Mouse (Mus musculus): ENCODE measurements around the gene Pan3.

Pan3 gene

DNA sequence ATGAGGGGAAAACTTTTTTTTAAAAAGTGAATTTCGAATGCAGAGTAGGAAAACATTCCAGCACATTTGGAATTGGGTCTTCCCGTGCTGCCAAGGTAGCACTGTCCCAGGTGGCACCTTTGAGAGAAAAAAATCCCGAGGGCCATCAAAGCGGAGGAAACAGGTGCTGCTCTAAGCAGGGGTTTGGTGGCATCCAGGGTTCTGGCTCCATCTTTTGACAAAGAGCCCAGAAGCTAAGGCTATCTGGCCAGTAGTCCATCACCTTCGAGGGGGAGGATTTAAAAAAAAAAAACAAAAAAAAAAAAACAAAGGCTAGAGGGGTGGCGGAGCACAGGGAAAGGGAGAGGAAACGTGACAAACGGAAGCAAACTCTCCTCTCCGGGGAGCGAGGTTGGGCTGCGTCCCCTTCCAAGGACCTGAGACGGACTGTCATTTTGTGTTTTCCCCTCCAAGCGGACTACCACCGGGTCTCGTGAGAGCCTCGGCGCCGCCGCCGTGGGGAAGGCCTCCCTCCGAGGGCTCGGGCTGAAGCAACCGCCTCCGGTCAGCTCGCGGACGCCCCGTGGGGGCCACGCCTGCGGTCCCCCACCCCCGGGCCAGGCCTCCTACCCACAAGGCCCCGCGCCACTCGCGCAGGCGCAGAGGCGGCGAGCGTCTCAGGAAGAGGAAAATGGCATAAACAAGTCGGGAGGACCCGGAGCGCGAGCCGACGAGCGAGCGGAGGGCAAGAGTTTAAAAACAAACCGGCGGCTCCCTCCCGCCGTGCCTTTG lies at the start of gene Pan3:
TSS of gene Pan3 (plus strand) at position 627 of the 771 bp plus-strand sequence.
- peak; percentile 97 for DNase-seq

DNA sequence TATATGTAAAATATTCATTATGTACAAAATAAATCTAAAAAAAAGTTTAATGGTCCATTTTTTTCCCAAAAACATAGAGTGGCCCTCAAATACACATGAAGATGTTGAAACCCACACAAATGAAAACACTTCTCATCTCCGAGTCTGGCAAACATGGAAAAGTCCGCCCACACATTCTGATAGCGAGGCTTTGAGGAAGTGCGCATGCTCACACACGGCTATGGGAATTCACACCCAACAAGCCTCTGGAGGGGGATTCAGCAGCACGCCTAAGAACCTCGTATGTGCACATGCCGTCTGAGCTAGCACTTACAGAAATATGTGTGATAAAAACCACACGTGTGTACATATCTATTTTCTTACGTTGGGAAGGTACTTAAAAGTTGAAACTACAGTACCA lies 48.6 kb upstream of the Pan3 start:
- no peak for DNase-seq

DNA sequence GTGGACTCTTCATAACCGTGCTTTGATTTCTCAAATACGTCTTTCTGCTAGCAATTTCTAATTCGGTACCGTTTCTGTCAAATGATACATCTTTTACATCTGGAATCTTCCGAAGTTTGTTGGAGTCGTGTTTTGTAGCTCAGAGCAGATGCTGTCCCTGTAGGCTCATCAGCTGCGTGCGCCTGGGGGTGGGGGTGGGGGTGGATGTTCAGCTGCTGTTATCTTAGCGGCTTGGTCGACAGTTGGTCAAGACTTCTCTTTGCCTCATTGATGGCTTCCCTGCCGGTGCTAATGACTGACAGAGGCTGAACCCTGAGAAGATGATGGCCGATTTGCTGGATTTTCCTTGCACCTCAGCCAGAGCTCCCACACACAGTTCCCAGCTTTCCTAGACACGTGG lies 43.1 kb upstream of the Pan3 start:
- no peak for DNase-seq

DNA sequence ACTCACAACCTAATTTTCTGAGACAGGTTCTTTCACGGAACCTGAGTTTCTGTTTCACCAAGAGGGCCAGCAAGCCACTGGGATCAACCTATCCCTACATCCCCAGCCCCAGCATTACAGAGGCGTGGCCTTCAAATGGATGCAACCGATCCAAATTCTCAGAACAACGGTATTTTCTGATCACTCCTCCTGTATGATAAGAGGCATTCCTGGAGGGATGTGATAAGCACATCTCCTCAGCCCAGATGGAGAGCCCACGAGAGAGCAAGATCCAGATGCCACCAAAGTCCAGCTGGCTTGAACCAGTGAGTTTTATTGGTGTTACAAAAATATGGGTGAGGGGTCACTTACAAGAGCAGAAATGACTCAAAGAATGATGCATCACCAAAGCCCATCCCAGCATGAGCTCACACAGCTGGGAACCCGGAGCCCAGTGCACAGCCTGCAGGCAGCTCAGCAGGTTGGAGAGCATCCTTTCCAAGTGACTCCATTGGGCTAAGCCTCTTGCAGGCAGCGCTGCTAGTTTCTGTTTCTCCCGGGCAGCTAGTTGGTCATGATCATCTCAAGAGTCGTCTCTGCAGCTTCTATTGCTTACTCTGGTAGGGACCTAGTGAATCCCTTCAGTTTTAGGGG lies 41.5 kb upstream of the Pan3 start:
- DNase-seq = no peak

DNA sequence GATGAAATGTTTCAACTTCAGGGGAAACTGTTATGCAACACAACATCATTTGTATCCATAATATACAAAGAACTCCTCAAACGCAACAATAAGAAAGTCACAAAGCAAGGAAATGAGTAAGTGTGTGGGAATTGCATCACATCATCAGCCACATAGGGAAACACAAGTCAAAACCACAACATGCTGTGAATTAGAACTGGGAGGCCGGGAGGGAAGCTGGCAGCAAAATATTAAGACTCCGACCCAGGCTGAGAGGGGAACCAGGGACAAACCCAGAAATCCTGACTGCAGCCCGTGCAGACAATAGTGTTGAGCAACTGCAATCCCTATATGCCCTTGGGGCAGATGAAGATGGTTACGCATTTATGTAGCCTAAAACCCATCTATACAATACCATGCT lies 40.9 kb upstream of the Pan3 start:
- no peak for DNase-seq

DNA sequence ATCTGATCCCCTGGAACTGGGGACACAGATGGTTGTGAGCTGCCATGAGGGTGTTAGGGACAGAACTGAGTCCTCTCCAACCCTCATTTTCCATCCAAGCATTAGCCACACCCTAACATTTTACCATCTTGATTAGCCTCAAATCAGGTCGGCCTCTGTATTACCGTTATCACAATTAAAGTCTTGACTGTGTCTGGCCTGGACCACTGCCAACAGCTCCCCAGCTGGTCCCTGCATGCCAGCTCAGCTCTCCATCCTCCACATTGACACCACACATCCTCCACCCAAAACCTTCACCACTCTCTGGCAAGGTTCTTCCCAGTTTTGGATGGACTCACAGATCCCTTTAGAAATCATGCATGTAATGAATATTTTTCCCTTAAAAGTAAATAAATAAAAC lies 39.2 kb upstream of the Pan3 start:
- no peak for DNase-seq

DNA sequence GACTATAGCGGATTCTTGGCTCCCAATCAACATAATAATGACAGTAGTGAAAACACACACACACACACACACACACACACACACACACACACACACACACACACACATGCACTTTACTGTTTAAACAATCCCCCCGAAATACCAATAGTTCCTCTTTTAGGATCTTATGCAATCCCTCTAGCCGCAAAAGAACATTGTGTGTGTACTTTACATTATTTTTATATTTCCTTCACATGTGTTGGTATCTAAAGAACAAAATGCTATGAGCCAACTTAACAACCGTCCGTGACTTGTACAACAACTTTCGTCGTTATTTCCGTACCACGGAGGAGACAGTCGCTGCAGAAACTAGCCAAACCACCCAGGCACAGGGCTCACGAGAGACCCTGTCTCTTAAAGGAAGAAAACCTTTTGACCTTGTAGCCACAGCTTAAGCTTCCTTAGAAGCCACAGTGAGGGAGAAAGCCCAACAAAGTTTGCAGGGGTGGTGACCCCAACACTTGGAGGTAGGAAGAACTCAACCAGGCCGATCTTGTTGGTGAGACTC lies 37.2 kb upstream of the Pan3 start:
- DNase-seq = no peak

DNA sequence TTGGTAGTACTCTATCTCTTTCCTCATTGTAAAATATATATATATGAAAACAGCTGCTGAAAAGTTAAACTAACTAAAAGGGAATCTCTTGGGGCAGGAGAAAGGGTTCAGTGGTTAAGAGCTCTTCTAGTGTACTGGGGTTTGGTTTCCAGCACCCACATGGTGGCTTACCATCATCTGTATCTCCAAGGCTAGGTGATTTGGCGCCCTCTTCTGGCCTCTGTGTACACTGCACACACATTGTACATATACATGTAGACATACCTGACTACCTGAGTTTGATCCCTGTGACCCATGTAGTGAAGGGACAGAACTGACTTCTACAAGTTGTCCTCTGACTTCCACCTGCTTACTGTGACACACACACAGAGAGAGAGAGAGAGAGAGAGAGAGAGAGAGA lies 34.9 kb upstream of the Pan3 start:
- no peak for DNase-seq

DNA sequence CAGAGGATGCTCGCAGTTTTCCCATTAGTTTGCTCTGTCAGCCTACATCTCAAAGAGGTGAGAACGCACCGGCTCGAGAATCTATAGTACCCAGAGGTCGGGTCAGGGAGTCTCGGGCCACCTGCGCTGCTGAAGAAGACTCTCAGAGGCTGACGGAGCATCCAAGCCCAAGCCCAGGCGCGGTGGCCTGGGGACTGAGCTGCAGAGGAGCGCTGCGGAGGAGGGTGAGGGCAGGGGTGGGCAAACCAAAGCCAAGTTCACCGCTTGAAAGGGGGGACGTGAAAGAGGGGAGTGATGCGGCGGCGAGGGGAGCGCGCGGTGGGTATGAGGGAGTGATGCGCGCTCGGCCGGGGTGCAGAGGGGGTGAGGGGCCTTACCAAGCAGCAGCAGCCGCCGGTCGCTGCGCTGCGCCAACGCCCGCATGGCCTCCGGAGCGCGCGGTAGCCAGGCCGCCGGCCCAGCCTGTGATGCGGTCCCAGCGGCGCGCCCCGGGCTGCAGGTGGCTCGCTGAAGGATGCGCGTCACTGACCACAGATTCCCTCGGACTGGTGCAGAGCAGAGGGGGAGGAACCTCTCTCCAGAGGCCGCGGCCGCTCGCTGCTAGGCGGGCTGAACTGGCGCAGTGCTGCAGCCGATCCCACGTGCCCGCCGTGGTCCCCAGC lies 30.0 kb upstream of the Pan3 start, which contains the start of gene Flt3:
TSS of gene Flt3 (minus strand) at position 647 of the 662 bp plus-strand sequence.
- DNase-seq = peak; percentile 62

DNA sequence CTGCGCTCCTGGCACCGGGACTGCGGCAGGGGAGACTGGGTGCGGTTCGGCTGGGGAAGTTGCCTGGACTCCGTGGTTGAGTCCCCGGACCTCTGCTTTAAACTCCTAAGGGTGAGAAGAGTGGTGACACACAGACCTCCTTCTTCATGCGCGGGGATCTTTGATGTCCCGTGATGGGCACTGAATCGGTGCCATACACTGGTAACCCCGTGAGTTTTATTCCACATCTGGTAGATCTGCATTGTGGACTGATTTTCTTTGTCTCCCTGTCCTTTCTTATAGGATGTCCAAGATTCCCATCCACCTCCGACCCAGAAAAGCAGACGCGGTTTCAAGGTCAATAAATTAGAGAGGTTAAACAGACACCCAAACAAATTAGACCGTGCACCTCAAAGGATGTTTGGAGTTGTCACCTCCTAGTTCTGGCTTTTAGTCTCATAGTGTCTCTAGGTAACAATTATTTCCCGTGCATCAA lies 29.4 kb upstream of the Pan3 start:
- DNase-seq = no peak

DNA sequence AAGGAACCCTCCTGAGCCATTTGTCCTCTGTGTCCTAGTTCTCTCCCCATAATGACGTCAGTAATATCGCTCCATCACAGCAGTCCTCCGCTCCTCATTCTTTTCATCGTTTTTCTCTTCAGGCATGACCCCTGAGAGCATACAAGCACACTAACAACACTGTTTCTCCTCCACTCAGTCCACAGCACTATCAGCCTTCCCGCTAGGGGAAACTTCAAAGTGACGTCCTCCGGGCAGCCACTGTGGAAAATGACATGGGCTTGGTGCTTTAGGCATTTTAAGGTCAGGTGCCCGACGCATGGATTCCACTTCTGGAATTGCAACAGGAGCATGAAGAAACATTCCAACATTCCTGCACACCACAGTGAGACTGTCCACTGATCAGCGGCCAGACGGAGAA lies 28.9 kb upstream of the Pan3 start:
- DNase-seq = no peak

DNA sequence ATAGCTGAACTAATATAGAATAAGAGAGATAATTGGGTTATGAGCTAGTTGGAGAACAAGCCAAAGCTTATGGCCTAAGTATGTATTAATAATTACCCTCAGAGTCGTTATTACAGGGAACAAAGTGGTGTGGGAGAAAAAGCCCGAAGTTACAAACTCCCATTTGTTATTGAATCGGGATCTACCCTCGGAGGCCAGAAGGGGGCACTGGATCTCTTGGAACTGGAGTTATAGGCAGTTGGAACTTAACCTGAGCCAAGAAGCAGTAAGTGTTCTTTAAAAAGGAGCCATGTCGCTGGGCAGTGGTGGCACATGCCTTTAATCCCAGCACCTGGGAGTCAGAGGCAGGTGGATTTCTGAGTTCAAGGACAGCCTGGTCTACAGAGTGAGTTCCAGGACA lies 27.5 kb upstream of the Pan3 start:
- DNase-seq = peak; percentile 65

DNA sequence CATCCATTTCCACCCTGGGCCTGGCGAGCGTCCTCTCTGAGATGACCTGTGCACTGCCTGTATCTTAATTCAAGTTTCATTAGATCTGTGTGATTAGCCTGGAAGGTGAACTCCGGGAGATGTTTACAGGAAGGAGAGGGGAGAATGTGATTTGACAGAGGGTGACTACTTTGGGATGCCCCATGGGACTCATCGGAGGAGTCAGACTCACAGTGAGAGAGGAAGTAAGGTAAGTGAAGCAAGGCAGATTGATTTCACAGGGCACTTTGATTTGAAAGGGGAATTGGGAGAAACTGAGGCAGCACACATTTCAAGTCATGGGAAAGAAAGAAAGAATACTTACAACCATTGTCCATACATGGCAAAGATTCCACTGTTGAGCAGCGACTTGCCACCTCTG lies 23.8 kb upstream of the Pan3 start:
- DNase-seq = no peak

DNA sequence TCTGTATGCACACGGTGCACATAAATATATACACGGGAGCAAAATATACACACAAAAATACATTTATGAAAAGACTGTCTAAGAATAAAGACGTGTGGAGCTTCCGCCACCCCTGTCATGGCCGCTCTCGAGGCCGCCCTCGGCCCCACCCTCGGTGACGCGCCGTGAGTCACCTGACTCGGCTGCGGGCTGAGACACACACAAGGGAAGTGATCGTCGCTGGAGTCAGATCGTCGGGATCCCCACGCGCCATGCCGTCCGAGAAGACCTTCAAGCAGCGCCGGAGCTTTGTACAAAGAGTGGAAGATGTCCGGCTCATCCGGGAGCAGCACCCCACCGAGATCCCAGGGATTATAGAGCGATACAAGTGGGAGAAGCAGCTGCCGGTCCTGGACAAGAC lies 21.2 kb upstream of the Pan3 start:
- no peak for DNase-seq

DNA sequence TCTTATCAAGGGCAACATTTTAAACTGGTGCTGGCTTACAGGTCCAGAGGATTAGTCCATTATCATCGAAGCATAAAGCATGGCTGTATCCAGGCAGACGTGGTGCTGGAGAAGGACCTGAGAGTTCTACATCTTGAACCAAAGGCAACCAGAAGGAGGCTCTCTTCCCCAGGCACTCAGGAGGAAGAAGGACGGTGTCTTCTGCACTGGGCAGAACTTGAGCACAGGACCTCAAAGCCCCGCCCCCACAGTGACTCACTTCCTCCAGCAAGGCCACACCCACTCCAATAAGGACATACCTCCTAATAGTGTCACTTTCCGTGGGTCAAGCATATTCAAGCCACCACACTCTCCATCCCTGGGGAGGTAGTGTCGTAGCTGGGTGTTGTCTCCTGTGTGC lies 19.4 kb upstream of the Pan3 start:
- no peak for DNase-seq

DNA sequence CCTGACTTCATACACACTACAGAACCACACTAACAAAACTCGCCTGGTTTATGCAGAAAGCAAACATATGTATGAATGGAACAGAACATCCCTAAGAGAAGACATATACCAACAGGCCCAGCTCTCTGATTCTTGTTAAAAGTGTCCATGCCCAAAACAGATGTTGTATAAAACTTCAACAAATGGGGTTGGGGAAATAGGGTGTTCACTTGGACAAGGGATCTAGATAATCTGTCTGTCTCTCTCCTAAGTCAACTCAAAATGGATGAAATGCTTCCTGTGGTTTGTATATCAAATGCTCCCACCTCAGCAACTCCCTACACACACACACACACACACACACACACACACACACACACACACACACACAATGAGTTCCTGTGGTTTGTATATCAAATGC lies 12.0 kb upstream of the Pan3 start:
- DNase-seq = no peak

DNA sequence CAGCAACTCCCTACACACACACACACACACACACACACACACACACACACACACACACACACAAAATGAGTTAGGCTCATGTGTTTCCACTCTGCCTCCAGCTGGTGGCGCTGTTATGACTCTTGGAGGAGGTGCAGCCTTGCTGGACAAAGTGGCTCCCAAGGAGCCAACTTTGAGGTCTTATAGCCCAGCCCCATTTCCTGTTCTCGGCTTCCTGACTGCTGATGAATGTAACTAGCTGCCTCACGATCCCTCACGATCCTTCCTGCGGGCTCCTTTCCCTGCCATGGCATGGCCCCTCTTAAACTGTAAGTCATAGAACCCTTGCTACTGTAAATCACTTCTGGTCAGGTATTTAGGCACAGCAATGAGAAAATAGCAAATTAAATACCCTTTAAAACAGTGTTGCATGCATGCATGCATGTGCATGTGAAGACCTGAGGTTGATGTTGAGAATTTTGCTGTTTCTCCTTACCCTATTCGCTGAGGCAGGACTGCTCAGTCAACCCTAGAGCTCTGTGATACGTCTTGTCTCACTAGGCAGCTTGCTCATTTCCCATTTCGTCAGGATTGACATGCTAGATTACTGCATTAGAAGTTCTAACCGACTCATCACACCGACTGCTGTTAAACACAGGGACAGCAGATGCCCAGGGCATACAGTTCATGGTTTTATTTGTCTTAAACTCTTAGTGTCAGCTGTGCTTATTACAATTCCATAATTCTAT lies 11.4 kb upstream of the Pan3 start:
- no peak for DNase-seq

DNA sequence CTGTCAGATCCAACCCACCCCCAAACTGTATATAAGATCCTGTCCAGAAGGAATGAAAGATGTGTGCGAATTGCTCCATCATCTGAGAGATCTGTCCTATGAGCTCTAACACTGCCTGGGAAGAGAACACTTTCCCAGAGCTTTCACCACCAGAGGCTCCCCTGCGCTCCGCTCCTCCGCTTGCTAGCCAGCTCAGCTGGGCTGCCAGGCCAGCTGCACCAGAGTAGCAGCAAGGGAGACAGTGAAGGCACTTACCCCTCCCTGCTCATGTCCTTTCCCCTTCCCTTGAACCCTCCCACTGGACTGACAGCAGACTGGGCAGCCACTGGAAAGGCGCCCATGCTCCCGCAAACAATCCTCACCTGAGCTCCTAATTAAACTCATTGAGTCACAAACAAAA lies 6.3 kb upstream of the Pan3 start:
- no peak for DNase-seq

DNA sequence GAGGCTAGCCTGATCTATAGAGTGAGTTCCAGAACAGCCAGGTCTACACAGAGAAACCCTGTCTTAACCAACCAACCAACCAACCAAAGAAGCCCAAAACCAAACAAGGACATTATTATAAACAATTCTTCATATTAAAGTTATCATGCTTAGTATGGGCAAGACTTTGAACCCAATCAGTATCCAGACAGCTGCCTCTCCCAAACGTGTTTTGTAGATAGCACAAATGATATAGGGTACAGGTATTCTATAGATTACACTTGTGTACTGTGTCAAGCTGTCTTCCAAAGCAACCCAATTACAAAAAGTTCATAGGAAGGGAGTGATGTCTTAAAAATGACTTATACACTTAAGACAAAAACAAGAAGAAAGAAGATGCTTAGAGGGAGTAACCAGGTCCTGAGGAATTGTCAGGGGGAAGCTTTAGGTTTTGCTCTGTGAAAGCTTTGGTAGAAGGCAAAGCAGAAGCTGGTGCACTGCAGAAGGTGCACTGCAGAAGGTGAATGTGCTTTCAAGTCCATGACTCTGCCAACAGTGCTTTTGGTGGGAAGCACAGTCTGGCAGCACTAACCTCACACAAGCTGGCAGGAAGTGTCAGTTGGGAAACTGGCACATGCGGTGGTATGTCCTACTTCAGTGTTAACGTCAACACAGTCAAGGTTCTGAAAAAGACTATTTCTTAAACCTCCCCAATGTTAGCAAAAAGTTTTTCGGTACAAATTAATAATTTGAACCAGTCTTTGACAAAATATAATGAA lies 3.7 kb upstream of the Pan3 start:
- peak; percentile 89 for DNase-seq

DNA sequence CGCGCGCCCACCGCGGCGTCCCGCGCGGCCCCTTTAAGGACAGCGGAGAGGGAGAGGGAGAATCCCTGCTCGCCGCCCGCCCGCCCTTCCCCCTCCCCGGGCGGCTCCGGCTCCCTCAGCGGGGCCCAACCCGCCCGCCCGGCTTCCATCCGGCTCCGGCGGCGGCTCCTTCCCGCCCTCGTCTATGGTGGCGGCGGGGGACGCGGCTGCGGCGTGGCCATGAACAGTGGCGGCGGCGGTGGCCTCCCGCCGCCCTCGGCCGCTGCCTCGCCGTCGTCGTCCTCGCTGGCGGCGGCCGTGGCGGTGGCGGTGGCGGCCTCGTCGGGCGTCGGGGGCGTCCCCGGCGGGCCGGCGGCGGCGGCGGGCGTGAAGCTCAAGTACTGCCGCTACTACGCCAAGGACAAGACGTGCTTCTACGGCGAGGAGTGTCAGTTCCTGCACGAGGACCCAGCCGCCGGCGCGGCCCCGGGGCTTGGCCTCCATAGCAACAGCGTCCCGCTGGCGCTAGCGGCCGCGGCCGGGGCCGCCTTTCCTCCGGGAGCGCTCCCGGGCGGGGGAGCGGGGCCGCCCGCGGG lies 487 bp downstream of the Pan3 start:
- DNase-seq = peak; percentile 67

DNA sequence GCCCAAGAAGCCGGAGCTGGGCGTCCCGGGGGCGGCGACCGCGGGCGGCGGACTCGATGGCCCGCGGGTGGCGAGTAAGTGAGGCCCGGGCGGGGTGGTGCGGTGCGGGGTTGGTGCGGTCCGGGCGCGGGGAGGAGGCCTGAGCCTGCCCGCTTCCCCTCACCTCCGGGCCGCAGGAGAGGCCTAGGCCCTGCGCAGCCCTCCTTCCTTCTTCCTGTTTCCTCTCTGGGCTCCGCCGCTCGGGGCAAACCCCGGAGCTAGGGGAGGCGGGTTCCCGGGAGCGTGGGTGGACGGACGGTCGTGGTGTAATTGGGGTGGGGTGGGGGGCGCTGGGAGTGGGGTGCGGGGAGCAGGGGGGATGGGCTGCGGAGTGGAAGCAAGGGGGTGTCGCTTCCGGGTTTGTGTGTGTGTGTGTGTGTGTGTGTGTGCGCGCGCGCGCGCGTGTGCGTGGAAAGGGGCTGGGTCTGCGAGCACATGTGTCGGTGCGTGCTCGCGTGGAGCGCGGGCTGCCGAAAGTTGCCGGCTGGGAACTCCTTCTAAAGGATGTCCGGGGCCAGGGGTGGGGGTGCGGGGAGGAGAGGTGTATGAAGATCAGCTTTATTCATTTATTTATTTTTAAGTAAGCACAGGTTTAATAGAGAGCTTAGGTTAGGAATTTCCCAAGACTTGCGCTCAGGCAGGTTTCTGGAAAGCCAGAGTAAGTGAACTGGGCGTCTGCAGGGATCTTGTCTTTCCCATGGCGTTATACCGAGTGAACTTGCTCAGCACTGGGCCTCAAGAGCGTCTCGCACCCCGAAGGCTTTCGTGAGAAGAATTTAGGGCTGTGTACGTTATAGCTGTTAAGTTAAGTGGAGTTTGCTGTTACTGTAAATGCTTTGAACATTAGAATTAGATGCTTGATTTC lies 1.2 kb downstream of the Pan3 start:
- peak; percentile 83 for DNase-seq
